Mouse (Mus musculus) heart, adult 18-20 months (tissue): ENCODE data around the gene Pik3r5. TPM values are rescaled to one million over a fixed set of nuclear protein-coding genes. Genes with fewer than 3 reads are reported as not detected.

Experiments
- DNase-seq, 2 experiments: peaks; one replicate each; pipeline ENCODE4 v3.0.0; 2021 to 2022; ENCODE audit warnings: mixed read lengths in 1 of 2
- total RNA-seq, 2 experiments: library from RNA; stranded (reverse); gene quantifications; 2 replicates each; pipeline ENCODE4 v1.2.3; 2021

Pik3r5 gene
- total RNA-seq, 2 experiments from 2014 or later: 1.1 to 1.9 TPM

- no peak for DNase-seq
Observed at GRCm38 (mm10) chr11:68526441-68526840, 94.5 kb downstream of the Pik3r5 start.

DNA sequence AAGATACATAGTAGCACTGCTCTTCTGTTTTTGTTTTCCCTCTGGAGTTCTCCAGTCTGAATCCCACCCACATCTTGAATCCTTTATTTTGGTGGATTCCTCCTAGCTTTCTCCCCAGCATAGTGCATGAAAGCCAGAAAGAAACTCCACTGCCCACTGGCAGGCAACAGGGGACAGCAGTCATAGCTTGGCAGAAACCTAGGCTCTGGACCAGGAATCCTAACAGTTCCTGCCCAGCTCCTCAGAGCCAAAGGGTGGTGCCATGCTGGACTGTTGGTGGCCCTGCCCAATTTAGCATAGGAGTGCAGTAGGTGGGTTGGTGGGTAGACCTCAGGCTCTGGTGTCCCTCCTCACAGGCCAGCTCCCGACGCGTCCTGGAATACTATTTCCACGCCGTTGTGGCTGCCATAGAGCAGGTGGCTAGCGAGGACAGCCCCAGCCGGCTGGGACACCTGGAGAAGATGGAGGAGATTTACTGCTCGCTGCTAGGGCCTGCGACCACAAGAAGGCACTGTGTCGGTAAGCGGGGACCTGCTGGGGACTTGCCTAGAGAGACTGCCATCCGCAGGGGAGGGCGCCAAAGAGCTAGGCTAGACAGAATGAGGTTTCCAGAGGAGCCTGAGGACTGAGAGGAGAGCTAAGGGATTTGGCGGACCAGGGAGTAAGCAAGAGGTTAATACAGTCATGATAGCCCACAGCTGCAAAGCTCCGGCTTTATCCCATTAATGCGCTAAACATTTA lies 99.3 kb downstream of the Pik3r5 start:
- DNase-seq: peak; percentile 51 to 57

DNA sequence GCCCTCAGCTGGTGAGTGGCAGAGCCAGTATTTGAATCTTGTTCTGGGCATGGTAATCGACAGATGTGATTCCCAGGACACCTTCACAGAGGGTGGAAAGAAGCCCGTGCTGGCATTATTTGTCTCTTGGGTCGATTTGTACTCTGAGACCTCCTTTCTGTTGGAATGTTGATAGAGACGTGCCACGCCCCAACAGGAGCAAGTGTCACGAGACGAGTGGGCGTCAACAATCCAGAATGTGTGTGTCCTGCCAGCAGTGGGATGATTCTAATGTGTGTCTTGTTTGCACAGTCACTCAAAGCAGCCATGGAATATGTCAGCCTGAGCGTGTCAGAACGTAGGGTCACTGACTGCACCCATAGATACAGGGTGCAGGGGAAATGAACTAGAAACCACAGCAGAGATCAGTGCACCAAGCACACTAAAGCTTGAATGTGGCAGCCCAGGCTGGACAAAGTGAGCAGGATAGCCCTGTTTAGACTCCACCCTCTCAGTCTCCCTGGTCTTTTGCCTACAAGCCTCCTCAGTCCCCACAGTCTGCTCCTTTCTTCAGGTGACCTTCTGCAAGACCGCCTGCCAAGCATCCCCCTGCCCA lies 100.1 kb downstream of the Pik3r5 start:
- DNase-seq: no peak

- no peak for DNase-seq
Observed at GRCm38 (mm10) chr11:68532773-68533172, 100.9 kb downstream of the Pik3r5 start.

DNA sequence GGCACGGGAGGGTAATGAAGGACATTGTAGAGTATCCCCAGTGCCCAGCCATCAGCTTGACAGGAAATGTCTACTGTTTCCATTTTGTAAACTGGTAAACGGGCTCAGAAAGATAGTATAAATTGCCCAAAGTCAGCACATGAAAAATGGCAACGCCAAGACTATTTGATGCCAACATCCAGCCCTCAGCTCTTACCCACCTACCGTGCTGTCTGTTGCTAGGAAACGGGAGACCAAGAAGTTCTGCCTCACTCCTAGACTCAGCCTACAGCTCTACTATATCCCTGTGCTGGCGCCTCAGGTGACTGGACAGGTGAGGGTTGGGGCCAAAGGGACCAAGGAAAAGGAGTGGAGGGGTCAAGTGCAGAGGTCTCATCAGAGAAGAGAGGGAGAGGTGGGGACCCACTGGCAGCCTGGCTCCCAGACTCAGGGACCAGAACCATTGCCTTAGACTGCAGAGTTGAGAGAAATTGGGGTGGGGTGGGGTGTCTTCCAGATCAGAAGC lies 102.1 kb downstream of the Pik3r5 start:
- DNase-seq: no peak

DNA sequence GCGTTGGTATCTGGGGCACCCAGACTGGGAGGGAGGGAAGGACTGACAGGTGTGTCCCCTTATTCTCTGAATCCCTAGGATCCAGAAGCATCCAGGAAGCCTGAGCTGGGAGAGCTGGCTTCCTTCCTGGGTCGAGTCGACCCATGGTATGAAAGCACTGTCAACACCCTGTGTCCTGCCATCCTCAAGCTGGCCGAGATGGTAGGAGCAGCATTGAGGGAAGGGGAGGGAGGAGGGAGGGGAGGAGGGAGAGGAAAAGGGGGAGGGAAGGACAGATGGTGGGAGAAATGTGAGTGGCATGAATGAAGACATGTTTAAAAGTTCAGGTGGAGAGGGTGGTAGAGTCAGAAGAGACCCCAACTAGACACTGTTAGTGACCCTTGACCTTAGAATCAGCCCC lies 104.1 kb downstream of the Pik3r5 start:
- DNase-seq: no peak

GRCm38 (mm10) chr11:68536465-68536864 lies 104.5 kb downstream of the Pik3r5 start:
- no peak for DNase-seq

DNA sequence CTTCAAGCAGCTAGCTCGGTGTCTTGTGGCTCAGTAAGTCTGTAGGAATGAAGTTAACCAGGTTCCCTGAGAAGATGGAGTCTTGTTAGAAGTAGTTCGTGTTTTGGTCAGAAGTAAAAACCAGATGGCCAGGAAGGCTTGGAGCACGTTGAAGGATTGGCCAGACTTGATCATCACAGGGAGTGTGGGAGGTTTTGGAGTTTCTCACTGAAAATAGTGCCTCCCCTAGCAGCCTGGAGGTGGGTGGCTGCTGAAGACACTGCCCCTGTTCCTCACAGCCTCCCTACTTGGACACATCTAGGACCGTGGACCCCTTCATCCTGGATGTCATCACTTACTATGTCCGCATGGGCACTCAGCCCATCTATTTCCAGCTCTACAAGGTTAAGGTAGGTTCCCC lies 107.7 kb downstream of the Pik3r5 start:
- no peak for DNase-seq

- DNase-seq: peak; percentile 29 to 67
Observed at GRCm38 (mm10) chr11:68544554-68544953, 112.6 kb downstream of the Pik3r5 start.

DNA sequence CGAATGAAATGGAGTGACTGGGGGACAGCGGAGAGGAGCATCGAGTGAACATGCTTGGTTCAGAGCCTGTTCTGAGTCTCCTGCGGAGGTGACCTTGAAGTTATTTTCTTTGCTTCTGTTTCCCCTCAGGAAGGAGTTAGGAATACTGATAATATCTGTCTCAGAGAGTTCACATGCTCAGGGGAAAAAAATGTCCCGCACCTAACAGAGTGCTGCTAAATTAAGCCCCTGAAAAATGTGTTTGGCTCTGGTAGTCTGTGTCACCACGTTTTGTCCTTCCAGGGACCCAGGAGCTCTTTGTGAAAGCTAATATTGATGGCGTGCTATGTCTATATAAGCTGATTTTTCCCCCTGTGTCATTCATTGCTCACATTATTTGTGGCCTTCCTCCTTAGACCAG lies 113.3 kb downstream of the Pik3r5 start:
- DNase-seq: peak in 1 of 2 experiments; percentile 24

DNA sequence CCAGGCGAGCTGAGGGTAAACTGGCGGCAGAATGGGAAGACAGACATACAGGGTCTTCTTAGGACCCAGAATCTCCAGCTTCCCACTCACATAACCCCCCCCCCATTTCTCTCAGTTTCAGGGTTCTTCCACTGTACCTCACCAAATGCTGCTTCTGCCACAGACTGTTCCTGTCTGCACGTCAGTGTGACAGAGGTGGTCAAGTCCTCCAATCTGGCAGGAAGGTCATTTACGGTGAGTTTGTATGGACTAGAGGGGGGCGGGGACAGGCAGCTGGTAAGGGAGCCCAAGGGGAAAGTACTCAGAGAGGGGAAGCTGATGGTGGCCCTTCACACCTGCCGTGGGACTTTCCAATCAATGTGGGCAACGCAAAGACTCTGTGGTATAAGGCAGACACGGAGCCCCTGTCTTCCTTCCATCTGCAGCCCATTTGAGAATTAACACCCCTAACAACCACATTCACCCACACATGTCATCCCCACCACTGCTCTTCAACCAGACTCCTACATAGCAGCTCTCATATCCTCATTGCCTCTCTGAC lies 113.8 kb downstream of the Pik3r5 start:
- no peak for DNase-seq

Other genes starting within 250 kb of the Pik3r5 start
- 10 to 100 TPM; 72.7 to 76.0 TPM for gene Ntn1, start 31.3 kb upstream of the Pik3r5 start, total RNA-seq
- gene Pik3r6, start 70.9 kb downstream of the Pik3r5 start, total RNA-seq: 1 to 10 TPM; 3.8 to 4.0 TPM
- gene Mfsd6l, start 124.1 kb downstream of the Pik3r5 start, total RNA-seq: under 1 TPM; 0.12 to 0.13 TPM
- gene Ccdc42, start 154.9 kb downstream of the Pik3r5 start, total RNA-seq: not detected